Mouse (Mus musculus) heart, embryonic 16.5 days (tissue): Measurements from ENCODE around the gene Col4a2. TPM values are rescaled to one million over a fixed set of nuclear protein-coding genes. Genes with fewer than 3 reads are reported as not detected.
A peak's percentile ranks its signal among the peaks of the same experiment; 100 is the strongest.

Source experiments
- ATAC-seq: fragments of 200-750 bp; cut with Nextera tagmentation; replicated peaks from 2 replicates; pipeline ENCODE4 v1.8.0; 2017; ENCODE audit warnings: moderate number of reproducible peaks; ENCODE audit not compliant: insufficient read depth, low FRiP score; ENCODE audit errors: extremely low read depth
- H3K27ac ChIP-seq: fragments of 300-500 bp; sonication (generic); 2 replicates; pipeline ENCODE4 v1.5.1; 2014; ENCODE audit warnings: mild to moderate bottlenecking, low read length, control low read depth, moderate library complexity
- H3K27me3 ChIP-seq: fragments of 300-500 bp; sonication (generic); 2 replicates; pipeline ENCODE4 v1.6.1; 2014; ENCODE audit warnings: low read length, mixed read lengths; ENCODE audit not compliant: control insufficient read depth, insufficient read depth
- H3K36me3 ChIP-seq: fragments of 300-500 bp; sonication (generic); 2 replicates; pipeline ENCODE4 v1.6.1; 2014; ENCODE audit not compliant: control insufficient read depth, insufficient read depth
- H3K4me1 ChIP-seq: fragments of 300-500 bp; sonication (generic); 2 replicates; pipeline ENCODE4 v1.6.1; 2014; ENCODE audit warnings: low read length, mixed read lengths; ENCODE audit not compliant: control insufficient read depth, insufficient read depth
- H3K4me2 ChIP-seq: fragments of 300-500 bp; sonication (generic); 2 replicates; pipeline ENCODE4 v1.6.1; 2014; ENCODE audit warnings: low read depth, mild to moderate bottlenecking, control low read depth, low read length
- H3K4me3 ChIP-seq: fragments of 300-500 bp; sonication (generic); 2 replicates; pipeline ENCODE4 v1.5.1; 2014; ENCODE audit warnings: mild to moderate bottlenecking, control low read depth, low read length
- H3K9ac ChIP-seq: fragments of 300-500 bp; sonication (generic); 2 replicates; pipeline ENCODE4 v1.6.1; 2014; ENCODE audit warnings: low read length, control low read depth
- H3K9me3 ChIP-seq: fragments of 300-500 bp; sonication (generic); replicated peaks from 2 replicates; pipeline ENCODE4 v1.6.1; 2016; ENCODE audit warnings: low read length; ENCODE audit not compliant: control insufficient read depth
- WGBS: fragments of 180-500 bp; shearing (Covaris S2); extraction: QIAGEN DNeasy Blood & Tissue Kit; methylation state at CpG from one replicate; pipeline ENCODE4 v1.1.7; 2014; 5-methylcytosine and 5-hydroxymethylcytosine counted together
- polyA plus RNA-seq: library from polyadenylated mRNA; unstranded; fragments of >200 nt; fragmentation: Nextera tagmentation; extraction: Ambion mirVana; gene quantifications from 2 replicates; pipeline ENCODE4 v1.2.1, GENCODE M21; 2015

The Col4a2 gene
- polyA plus RNA-seq, 1 experiment from 2014 or later: 80.1 TPM

DNA sequence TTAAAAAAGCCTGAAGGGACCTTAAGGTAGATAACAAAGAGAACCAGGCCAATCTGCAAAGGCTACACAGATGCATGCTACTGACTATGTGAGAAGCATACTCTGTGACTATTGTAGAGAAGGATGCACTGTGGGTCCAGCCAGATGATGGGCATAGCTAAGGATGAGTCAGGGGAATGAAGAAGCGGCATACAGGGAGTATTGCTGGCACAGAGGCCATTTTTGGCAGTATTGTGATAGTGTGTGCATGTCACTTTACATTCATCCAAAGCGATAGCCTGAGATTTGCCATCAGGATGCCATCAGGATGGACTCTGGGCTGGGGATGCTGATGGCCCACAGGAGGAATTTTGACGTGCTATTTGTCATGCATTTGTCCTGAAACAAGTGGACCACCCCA lies 25.5 kb upstream of the Col4a2 start:
- peaks cover 34% of the 10 kb centered on the region for H3K4me1 ChIP-seq
- 80% methylated on average over 3 of the region's 3 CpGs for WGBS

DNA sequence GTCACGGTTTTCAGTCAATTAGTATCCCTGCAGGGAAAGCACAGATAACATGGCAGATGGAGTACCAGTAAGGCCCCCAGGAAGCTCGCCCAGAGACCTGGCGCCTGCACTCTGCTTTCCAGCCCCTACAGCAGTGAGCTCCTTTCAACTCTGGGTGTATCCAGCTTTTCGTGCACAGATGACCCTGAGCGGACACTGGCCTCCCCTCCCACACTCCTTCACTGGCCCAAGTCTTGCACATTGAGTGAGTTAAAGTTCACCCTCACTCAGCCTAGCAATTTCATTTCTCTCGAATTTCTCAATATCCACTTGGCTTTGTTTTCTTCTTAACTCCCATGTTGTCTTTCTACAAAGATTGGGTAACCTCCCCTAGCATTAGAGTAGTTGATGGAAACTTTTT lies 24.3 kb upstream of the Col4a2 start:
- H3K4me2 ChIP-seq: no peak overlapping the region
- H3K4me1 ChIP-seq: peaks cover 30% of the 10 kb centered on the region
- no peak for ATAC-seq
- no peak overlapping the region for H3K27ac ChIP-seq
- H3K27me3 ChIP-seq: no peaks in the 10 kb centered on the region
- 64% methylated on average over 6 of the region's 6 CpGs for WGBS
- H3K9ac ChIP-seq: no peak overlapping the region
- H3K9me3 ChIP-seq: no peaks in the 10 kb centered on the region
- no peaks in the 10 kb centered on the region for H3K36me3 ChIP-seq
- H3K4me3 ChIP-seq: no peak overlapping the region

More for the DNA sequence above, 25.5 kb upstream of the Col4a2 start:
- H3K9ac ChIP-seq: no peak overlapping the region
- H3K27me3 ChIP-seq: no peaks in the 10 kb centered on the region
- H3K4me2 ChIP-seq: no peak overlapping the region
- peaks cover under 1% of the 10 kb centered on the region; the same call in 1 of the 2 replicates for H3K36me3 ChIP-seq
- no peak for ATAC-seq
- no peak overlapping the region for H3K4me3 ChIP-seq
- H3K27ac ChIP-seq: no peak overlapping the region
- no peaks in the 10 kb centered on the region for H3K9me3 ChIP-seq

DNA sequence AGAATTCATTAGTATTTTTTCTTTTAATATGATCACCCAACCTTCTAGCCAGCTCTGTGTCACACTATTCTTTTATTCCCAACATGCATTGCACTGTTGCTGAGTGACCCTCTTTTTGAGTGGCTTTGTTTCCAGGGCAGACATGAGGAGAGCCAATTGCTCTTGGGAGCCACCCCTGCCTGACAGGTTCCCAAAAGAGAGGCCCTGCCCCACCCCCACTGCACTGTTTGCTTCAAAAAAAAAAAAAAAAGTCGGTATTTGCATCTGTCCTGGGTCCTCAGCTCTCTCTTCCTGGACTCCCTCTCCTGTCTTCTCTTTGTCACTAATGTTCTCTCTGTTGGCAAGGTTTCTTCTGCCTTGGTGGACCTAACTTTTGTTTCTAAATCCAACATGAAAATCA lies 22.1 kb upstream of the Col4a2 start:
- WGBS: 6% methylated on average over 1 of the region's 1 CpGs
- Histone ChIP-seq H3K27ac (no peak overlapping the region), H3K9ac (no peak overlapping the region), H3K4me3 (no peak overlapping the region), H3K4me1 (peaks cover 26% of the 10 kb centered on the region), H3K9me3 (no peaks in the 10 kb centered on the region), H3K27me3 (no peaks in the 10 kb centered on the region), H3K4me2 (no peak overlapping the region), H3K36me3 (no peaks in the 10 kb centered on the region)
- no peak for ATAC-seq

DNA sequence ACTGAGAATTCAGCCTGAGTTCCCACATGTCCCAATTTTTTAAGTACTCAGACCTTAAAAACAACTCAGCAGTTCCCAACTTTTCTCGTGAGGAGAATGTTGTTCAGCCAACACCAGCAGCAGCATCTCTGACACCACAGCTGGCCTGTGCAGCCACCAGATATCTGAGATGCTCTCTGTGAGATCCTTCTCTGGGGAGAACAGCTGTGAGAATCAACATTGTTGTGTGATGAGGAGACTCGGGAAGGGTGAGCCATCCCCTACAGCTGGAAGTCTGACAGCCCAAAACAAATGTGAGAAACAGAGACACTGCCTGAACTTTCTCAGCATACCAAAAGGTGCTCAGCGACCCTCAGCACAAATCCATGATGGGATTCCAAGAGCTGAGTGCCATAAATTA lies 20.0 kb upstream of the Col4a2 start:
- WGBS: 45% methylated on average over 3 of the region's 3 CpGs
- Histone ChIP-seq H3K9ac (no peak overlapping the region), H3K4me3 (no peak overlapping the region), H3K4me2 (no peak overlapping the region), H3K36me3 (no peaks in the 10 kb centered on the region), H3K27ac (no peak overlapping the region), H3K27me3 (no peaks in the 10 kb centered on the region), H3K4me1 (peaks cover 40% of the 10 kb centered on the region), H3K9me3 (no peaks in the 10 kb centered on the region)
- ATAC-seq: no peak

DNA sequence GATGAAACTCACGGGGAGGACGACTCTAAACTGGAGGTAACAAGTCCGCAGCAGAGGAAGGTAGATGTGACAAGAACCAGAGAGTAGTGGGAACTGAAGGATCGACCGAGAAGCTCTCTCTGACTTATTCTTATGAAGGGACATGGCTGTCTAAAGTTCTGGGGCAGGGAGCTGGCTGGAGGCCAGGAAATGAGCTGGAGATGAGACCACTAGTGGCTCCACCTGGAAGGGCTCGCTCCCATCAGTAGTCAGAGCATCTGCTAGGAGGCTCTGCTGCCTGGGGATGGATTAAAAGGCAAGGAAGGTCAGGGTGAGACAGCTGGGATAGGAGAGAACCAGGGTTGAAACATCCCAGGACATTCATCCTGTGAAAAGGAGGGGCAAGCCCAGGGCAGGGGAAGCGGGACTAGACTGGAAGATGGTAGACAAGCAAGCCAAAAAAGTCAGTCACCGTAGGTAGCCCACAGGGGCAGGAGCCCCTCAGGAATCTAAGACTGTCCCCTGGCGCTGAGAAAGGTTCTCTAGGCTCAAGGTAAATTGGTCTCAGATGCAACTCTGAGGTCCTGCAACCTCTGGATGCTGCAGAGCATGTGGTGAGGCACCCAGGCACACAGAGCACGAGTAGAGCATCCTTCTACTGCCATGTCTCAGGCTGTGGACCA lies 16.2 kb upstream of the Col4a2 start:
- peak overlapping the region; percentile 15 for H3K9ac ChIP-seq
- 82% methylated on average over 10 of the region's 10 CpGs for WGBS
- H3K4me2 ChIP-seq: peak overlapping the region; percentile 26; the same call in 1 of the 2 replicates

DNA sequence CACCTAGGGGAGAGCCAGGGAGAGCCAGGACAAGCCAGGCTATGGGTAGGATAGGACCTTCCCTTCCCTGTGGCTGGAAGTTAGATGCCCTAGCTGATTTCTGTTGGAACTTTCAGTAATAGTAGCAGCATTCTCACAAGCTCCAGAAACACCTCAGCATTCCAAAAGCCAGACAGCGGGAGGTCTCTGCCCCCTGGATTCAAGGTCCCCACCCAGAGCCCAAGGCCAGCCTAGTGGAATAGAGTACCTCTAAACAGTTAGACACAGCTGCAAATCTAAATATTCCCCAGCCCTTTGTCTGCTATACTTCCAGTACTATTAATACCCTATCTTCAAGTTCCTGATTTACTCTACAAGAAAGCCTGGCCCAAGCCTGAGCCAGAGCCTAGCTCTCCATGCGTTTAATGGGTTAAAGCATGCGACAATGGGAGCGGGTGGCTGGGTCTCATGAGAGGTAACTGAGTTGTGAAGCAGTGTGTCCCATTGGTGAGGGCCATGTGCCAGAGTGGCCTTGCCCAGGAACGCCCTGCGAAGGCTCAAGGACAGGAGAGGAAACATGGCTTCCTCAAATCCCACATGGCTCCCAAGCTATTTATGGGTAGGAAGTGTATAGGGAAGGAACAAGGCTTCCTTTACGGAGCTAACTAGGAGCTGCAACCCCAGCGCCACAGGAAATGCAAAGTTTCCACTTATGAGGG lies 15.3 kb upstream of the Col4a2 start:
- no peaks in the 10 kb centered on the region for H3K27me3 ChIP-seq
- H3K4me2 ChIP-seq: peak overlapping the region; percentile 26
- H3K9ac ChIP-seq: peak overlapping the region; percentile 15
- H3K36me3 ChIP-seq: no peaks in the 10 kb centered on the region
- ATAC-seq: peak; percentile 59
- no peak overlapping the region for H3K4me3 ChIP-seq
- peaks cover 50% of the 10 kb centered on the region for H3K4me1 ChIP-seq
- WGBS: 38% methylated on average over 8 of the region's 8 CpGs
- no peaks in the 10 kb centered on the region for H3K9me3 ChIP-seq
- peak overlapping the region; percentile 87 for H3K27ac ChIP-seq

More for the DNA sequence above, 16.2 kb upstream of the Col4a2 start:
- Histone ChIP-seq H3K36me3 (no peaks in the 10 kb centered on the region), H3K4me1 (peaks cover 50% of the 10 kb centered on the region), H3K9me3 (no peaks in the 10 kb centered on the region), H3K27ac (peak overlapping the region; percentile 87), H3K27me3 (no peaks in the 10 kb centered on the region), H3K4me3 (no peak overlapping the region)
- ATAC-seq: no peak

DNA sequence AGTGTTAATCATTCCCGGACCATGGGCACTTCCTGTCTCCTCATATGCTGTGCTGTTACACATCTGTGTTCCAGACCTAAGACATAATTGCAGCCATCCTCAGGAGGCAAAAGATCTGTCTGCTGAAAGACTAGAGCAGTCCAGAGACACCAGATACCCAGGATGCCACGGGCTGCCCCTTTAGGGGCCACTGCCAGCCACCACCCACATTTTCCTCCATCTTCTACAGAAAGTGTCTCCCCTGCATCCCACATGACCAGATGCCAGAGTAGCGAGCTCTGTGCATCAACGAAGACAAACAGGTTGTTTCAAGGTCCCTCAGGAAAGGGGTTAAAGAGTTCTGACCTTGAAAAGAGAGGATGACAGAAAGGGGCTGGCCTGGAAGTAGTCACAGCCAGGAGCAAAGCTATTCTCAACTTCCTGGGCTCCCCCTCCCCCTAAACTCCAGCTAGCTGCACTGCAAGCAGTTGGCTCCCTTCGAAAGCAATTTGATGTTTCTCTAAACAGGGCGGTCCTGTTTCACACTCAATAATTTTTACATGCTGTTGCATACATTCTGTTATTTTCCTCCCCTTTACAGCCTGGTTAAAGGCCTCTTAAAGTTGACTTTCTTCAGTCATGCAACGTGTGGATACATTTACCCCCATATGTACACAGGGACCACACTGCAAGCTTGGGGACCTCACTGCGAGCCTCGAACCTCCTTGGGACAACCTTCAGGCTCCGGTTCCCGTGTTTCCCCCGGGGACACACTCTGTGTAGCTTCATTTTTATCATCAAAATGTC lies 13.9 kb upstream of the Col4a2 start:
- Histone ChIP-seq H3K36me3 (no peaks in the 10 kb centered on the region), H3K4me2 (no peak overlapping the region), H3K9me3 (no peaks in the 10 kb centered on the region), H3K4me1 (peaks cover 53% of the 10 kb centered on the region), H3K4me3 (no peak overlapping the region), H3K27ac (peak overlapping the region; percentile 38), H3K27me3 (no peaks in the 10 kb centered on the region), H3K9ac (no peak overlapping the region)
- ATAC-seq: no peak
- 48% methylated on average over 12 of the region's 12 CpGs for WGBS

DNA sequence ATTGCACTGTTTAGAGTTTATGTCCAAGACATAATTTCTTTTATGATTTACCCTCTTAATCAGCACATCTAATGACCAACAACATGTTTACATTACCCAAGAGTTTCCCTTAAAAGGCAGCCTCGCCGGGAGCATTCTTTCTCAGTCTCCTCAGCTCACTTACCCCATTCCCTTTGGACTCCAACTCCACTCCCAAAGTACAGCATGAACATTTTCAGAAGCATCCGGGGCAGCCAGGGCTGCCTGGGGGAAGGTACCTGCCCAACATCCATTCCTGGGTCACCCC lies 13.3 kb upstream of the Col4a2 start:
- Histone ChIP-seq H3K27ac (peak overlapping the region; percentile 38), H3K4me2 (no peak overlapping the region), H3K9me3 (no peaks in the 10 kb centered on the region), H3K4me3 (no peak overlapping the region), H3K36me3 (no peaks in the 10 kb centered on the region), H3K27me3 (no peaks in the 10 kb centered on the region), H3K4me1 (peaks cover 52% of the 10 kb centered on the region), H3K9ac (no peak overlapping the region)
- 55% methylated on average over 3 of the region's 3 CpGs for WGBS
- ATAC-seq: no peak

DNA sequence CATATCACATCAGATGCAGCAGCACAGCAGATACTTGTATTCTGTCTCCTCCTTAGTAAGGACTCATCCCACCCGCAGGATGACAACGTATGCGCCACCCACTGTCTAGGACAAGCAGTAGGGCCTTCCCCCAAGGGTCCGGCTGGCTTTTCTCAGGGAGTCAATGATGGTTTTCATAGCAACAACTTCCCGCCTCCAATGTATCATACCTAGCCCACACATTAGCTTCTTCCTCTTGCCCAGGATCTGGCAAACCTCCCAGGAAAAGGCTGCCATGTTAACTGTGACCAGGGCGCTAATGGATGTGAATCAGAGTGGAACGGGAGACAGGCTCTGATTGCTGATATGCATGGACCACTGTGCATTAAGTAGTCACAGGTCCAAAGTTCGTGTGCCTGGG lies 12.2 kb upstream of the Col4a2 start:
- Histone ChIP-seq H3K4me2 (no peak overlapping the region), H3K9ac (no peak overlapping the region), H3K9me3 (no peaks in the 10 kb centered on the region), H3K4me1 (peaks cover 49% of the 10 kb centered on the region), H3K27ac (no peak overlapping the region), H3K36me3 (no peaks in the 10 kb centered on the region), H3K4me3 (no peak overlapping the region), H3K27me3 (no peaks in the 10 kb centered on the region)
- WGBS: 55% methylated on average over 8 of the region's 8 CpGs
- no peak for ATAC-seq
